Mouse (Mus musculus): ENCODE data around the gene Cracr2a.

The Cracr2a gene

GRCm38 (mm10) chr6:127625135-127625534 lies 64.0 kb downstream of the Cracr2a start:
- DNase-seq (ENCODE audit: low read depth, low spot score) = no peak

GRCm38 (mm10) chr6:127627453-127627852 lies 66.3 kb downstream of the Cracr2a start:
- no peak for DNase-seq (ENCODE audit: low read depth, low spot score)

GRCm38 (mm10) chr6:127629249-127629648 lies 68.1 kb downstream of the Cracr2a start:
- no peak for DNase-seq (ENCODE audit: low read depth, low spot score)

- DNase-seq (ENCODE audit: low read depth, low spot score) = no peak
Observed at GRCm38 (mm10) chr6:127634858-127635257, 73.7 kb downstream of the Cracr2a start.

GRCm38 (mm10) chr6:127635462-127636189 lies 74.5 kb downstream of the Cracr2a start:
- DNase-seq (ENCODE audit: low read depth, low spot score) = no peak

- no peak for DNase-seq (ENCODE audit: low read depth, low spot score)
Observed at GRCm38 (mm10) chr6:127641077-127641801, 80.1 kb downstream of the Cracr2a start.

GRCm38 (mm10) chr6:127655988-127656387 lies 94.8 kb downstream of the Cracr2a start:
- no peak for DNase-seq (ENCODE audit: low read depth, low spot score)

- no peak for DNase-seq (ENCODE audit: low read depth, low spot score)
Observed at GRCm38 (mm10) chr6:127657152-127657551, 96.0 kb downstream of the Cracr2a start.

- no peak for DNase-seq (ENCODE audit: low read depth, low spot score)
Observed at GRCm38 (mm10) chr6:127659472-127659871, 98.3 kb downstream of the Cracr2a start.

- DNase-seq (ENCODE audit: low read depth, low spot score) = no peak
Observed at GRCm38 (mm10) chr6:127659966-127660365, 98.8 kb downstream of the Cracr2a start.

GRCm38 (mm10) chr6:127661717-127662292 lies 100.7 kb downstream of the Cracr2a start:
- DNase-seq (ENCODE audit: low read depth, low spot score) = no peak

GRCm38 (mm10) chr6:127663263-127663662 lies 102.1 kb downstream of the Cracr2a start:
- no peak for DNase-seq (ENCODE audit: low read depth, low spot score)

- no peak for DNase-seq (ENCODE audit: low read depth, low spot score)
Observed at GRCm38 (mm10) chr6:127669313-127669712, 108.2 kb downstream of the Cracr2a start.

GRCm38 (mm10) chr6:127670031-127670430 lies 108.9 kb downstream of the Cracr2a start:
- DNase-seq (ENCODE audit: low read depth, low spot score) = no peak

GRCm38 (mm10) chr6:127672071-127672470 lies 110.9 kb downstream of the Cracr2a start:
- DNase-seq (ENCODE audit: low read depth, low spot score) = no peak

- DNase-seq (ENCODE audit: low read depth, low spot score) = no peak
Observed at GRCm38 (mm10) chr6:127676866-127677265, 115.7 kb downstream of the Cracr2a start.

GRCm38 (mm10) chr6:127678320-127678719 lies 117.2 kb downstream of the Cracr2a start:
- DNase-seq (ENCODE audit: low read depth, low spot score) = no peak

- no peak for DNase-seq (ENCODE audit: low read depth, low spot score)
Observed at GRCm38 (mm10) chr6:127678998-127679397, 117.9 kb downstream of the Cracr2a start.

GRCm38 (mm10) chr6:127680784-127681183 lies 119.6 kb downstream of the Cracr2a start:
- no peak for DNase-seq (ENCODE audit: low read depth, low spot score)

- DNase-seq (ENCODE audit: low read depth, low spot score) = no peak
Observed at GRCm38 (mm10) chr6:127683561-127683960, 122.4 kb downstream of the Cracr2a start.

GRCm38 (mm10) chr6:127684981-127685380 lies 123.8 kb downstream of the Cracr2a start:
- no peak for DNase-seq (ENCODE audit: low read depth, low spot score)

GRCm38 (mm10) chr6:127687181-127687860 lies 126.2 kb downstream of the Cracr2a start:
- DNase-seq (ENCODE audit: low read depth, low spot score) = no peak
